Mouse (Mus musculus) neural tube, embryonic 13.5 days (tissue): ENCODE results near the gene Efhc1. TPM values are rescaled to one million over a fixed set of nuclear protein-coding genes. Genes with fewer than 3 reads are reported as not detected.

Experiments
- ATAC-seq: fragments of 200-750 bp; cut with Nextera tagmentation; 2 replicates; pipeline ENCODE4 v1.8.0; 2017; ENCODE audit warnings: low read depth, mild to moderate bottlenecking, moderate TSS enrichment, moderate library complexity
- H3K27ac ChIP-seq: fragments of 300-500 bp; sonication (generic); replicated peaks from 2 replicates; pipeline ENCODE4 v1.5.1; 2015; ENCODE audit warnings: moderate library complexity, mild to moderate bottlenecking, inconsistent platforms
- H3K27me3 ChIP-seq: fragments of 300-500 bp; sonication (generic); 2 replicates; pipeline ENCODE4 v1.6.1; 2015; ENCODE audit warnings: mild to moderate bottlenecking, inconsistent platforms
- H3K36me3 ChIP-seq: fragments of 300-500 bp; sonication (generic); 2 replicates; pipeline ENCODE4 v1.6.1; 2015; ENCODE audit warnings: mild to moderate bottlenecking, inconsistent platforms
- H3K4me1 ChIP-seq: fragments of 300-500 bp; sonication (generic); replicated peaks from 2 replicates; pipeline ENCODE4 v1.6.1; 2015; ENCODE audit warnings: inconsistent platforms
- H3K4me2 ChIP-seq: fragments of 300-500 bp; sonication (generic); 2 replicates; pipeline ENCODE4 v1.6.1; 2015; ENCODE audit warnings: inconsistent platforms, mild to moderate bottlenecking, moderate library complexity
- H3K4me3 ChIP-seq: fragments of 300-500 bp; sonication (generic); 2 replicates; pipeline ENCODE4 v1.5.1; 2015; ENCODE audit warnings: mild to moderate bottlenecking, inconsistent platforms
- H3K9ac ChIP-seq: fragments of 300-500 bp; sonication (generic); 2 replicates; pipeline ENCODE4 v1.6.1; 2015; ENCODE audit warnings: moderate library complexity, mild to moderate bottlenecking, inconsistent platforms
- H3K9me3 ChIP-seq: fragments of 300-500 bp; sonication (generic); 2 replicates; pipeline ENCODE4 v1.6.1; 2016; ENCODE audit warnings: inconsistent platforms
- WGBS: fragments of 180-500 bp; shearing (Covaris S2); methylation state at CpG from one replicate; pipeline ENCODE4 v1.1.7; 2015; 5-methylcytosine and 5-hydroxymethylcytosine counted together
- polyA plus RNA-seq: library from polyadenylated mRNA; unstranded; fragments of >200 nt; fragmentation: Nextera tagmentation; extraction: Ambion mirVana; gene quantifications from 2 replicates; pipeline ENCODE4 v1.2.1, GENCODE M21; 2015

The Efhc1 gene
- polyA plus RNA-seq, 1 experiment from 2014 or later, result 2.0 TPM

- Histone ChIP-seq H3K27me3 (no peaks in the 10 kb centered on the region), H3K4me1 (no peaks in the 10 kb centered on the region), H3K4me3 (no peak overlapping the region), H3K4me2 (no peak overlapping the region), H3K9me3 (no peaks in the 10 kb centered on the region), H3K27ac (no peak overlapping the region), H3K9ac (no peak overlapping the region), H3K36me3 (no peaks in the 10 kb centered on the region)
- ATAC-seq, result no peak
- WGBS, result 89% methylated on average over 2 of the region's 2 CpGs
Measured at GRCm38 (mm10) chr1:20969642-20970041, 18.2 kb downstream of the Efhc1 start.

- Histone ChIP-seq H3K27me3 (no peaks in the 10 kb centered on the region), H3K9ac (no peak overlapping the region), H3K4me3 (no peak overlapping the region), H3K9me3 (no peaks in the 10 kb centered on the region), H3K36me3 (no peaks in the 10 kb centered on the region), H3K27ac (no peak overlapping the region), H3K4me2 (no peak overlapping the region), H3K4me1 (no peaks in the 10 kb centered on the region)
- WGBS, result 91% methylated on average over 6 of the region's 6 CpGs
- ATAC-seq, result no peak
Measured at GRCm38 (mm10) chr1:20973389-20973788, 22.0 kb downstream of the Efhc1 start.

GRCm38 (mm10) chr1:20974341-20975135 lies 23.1 kb downstream of the Efhc1 start:
- Histone ChIP-seq H3K4me2 (no peak overlapping the region), H3K27ac (no peak overlapping the region), H3K9me3 (no peaks in the 10 kb centered on the region), H3K27me3 (no peaks in the 10 kb centered on the region), H3K4me1 (no peaks in the 10 kb centered on the region), H3K9ac (no peak overlapping the region), H3K36me3 (no peaks in the 10 kb centered on the region), H3K4me3 (no peak overlapping the region)
- WGBS, result 75% methylated on average over 9 of the region's 9 CpGs
- no peak for ATAC-seq

GRCm38 (mm10) chr1:20980553-20980952 lies 29.1 kb downstream of the Efhc1 start:
- no peaks in the 10 kb centered on the region for H3K9me3 ChIP-seq
- 63% methylated on average over 1 of the region's 1 CpGs for WGBS
- H3K27me3 ChIP-seq, result no peaks in the 10 kb centered on the region
- ATAC-seq, result no peak
- H3K4me1 ChIP-seq, result no peaks in the 10 kb centered on the region
- H3K36me3 ChIP-seq, result no peaks in the 10 kb centered on the region
- no peak overlapping the region for H3K4me3 ChIP-seq
- no peak overlapping the region for H3K27ac ChIP-seq
- no peak overlapping the region for H3K9ac ChIP-seq
- no peak overlapping the region for H3K4me2 ChIP-seq

- Histone ChIP-seq H3K9ac (no peak overlapping the region), H3K27ac (no peak overlapping the region), H3K4me2 (no peak overlapping the region), H3K27me3 (no peaks in the 10 kb centered on the region), H3K4me1 (0 out of 2 replicates have a peak, but pooled peaks cover 5% of the 10 kb centered on the region), H3K9me3 (no peaks in the 10 kb centered on the region), H3K36me3 (no peaks in the 10 kb centered on the region), H3K4me3 (no peak overlapping the region)
- no peak for ATAC-seq
- 90% methylated on average over 6 of the region's 6 CpGs for WGBS
Measured at GRCm38 (mm10) chr1:20981764-20982163, 30.3 kb downstream of the Efhc1 start.

- Histone ChIP-seq H3K4me2 (no peak overlapping the region), H3K27me3 (no peaks in the 10 kb centered on the region), H3K4me3 (no peak overlapping the region), H3K27ac (no peak overlapping the region), H3K9ac (no peak overlapping the region), H3K9me3 (no peaks in the 10 kb centered on the region), H3K36me3 (no peaks in the 10 kb centered on the region), H3K4me1 (0 out of 2 replicates have a peak, but pooled peaks cover 5% of the 10 kb centered on the region)
- 82% methylated on average over 2 of the region's 2 CpGs for WGBS
- ATAC-seq, result no peak
Measured at GRCm38 (mm10) chr1:20984103-20984502, 32.7 kb downstream of the Efhc1 start.

GRCm38 (mm10) chr1:20984582-20984981 lies 33.2 kb downstream of the Efhc1 start:
- Histone ChIP-seq H3K27me3 (no peaks in the 10 kb centered on the region), H3K4me2 (no peak overlapping the region), H3K9me3 (no peaks in the 10 kb centered on the region), H3K4me3 (no peak overlapping the region), H3K27ac (no peak overlapping the region), H3K4me1 (0 out of 2 replicates have a peak, but pooled peaks cover 5% of the 10 kb centered on the region), H3K9ac (no peak overlapping the region), H3K36me3 (no peaks in the 10 kb centered on the region)
- WGBS, result 44% methylated on average over 4 of the region's 4 CpGs
- no peak for ATAC-seq

- no peak for ATAC-seq
- no peaks in the 10 kb centered on the region for H3K9me3 ChIP-seq
- WGBS, result 56% methylated on average over 10 of the region's 10 CpGs
- no peak overlapping the region for H3K4me3 ChIP-seq
- no peak overlapping the region for H3K4me2 ChIP-seq
- H3K9ac ChIP-seq, result no peak overlapping the region
- no peaks in the 10 kb centered on the region for H3K27me3 ChIP-seq
- no peak overlapping the region for H3K27ac ChIP-seq
- H3K36me3 ChIP-seq, result no peaks in the 10 kb centered on the region
- H3K4me1 ChIP-seq, result 0 out of 2 replicates have a peak, but pooled peaks cover 5% of the 10 kb centered on the region
Measured at GRCm38 (mm10) chr1:20986378-20987056, 35.1 kb downstream of the Efhc1 start.

- Histone ChIP-seq H3K36me3 (no peaks in the 10 kb centered on the region), H3K27me3 (no peaks in the 10 kb centered on the region), H3K27ac (no peak overlapping the region), H3K9ac (no peak overlapping the region), H3K9me3 (no peaks in the 10 kb centered on the region), H3K4me1 (0 out of 2 replicates have a peak, but pooled peaks cover 5% of the 10 kb centered on the region), H3K4me2 (no peak overlapping the region), H3K4me3 (no peak overlapping the region)
- no peak for ATAC-seq
- WGBS, result 90% methylated on average over 11 of the region's 11 CpGs
Measured at GRCm38 (mm10) chr1:20989461-20990083, 38.1 kb downstream of the Efhc1 start.

GRCm38 (mm10) chr1:20993690-20994089 lies 42.3 kb downstream of the Efhc1 start:
- Histone ChIP-seq H3K4me1 (peaks cover 8% of the 10 kb centered on the region; the same call in 1 of the 2 replicates), H3K27ac (no peak overlapping the region), H3K4me3 (no peak overlapping the region), H3K36me3 (no peaks in the 10 kb centered on the region), H3K27me3 (no peaks in the 10 kb centered on the region), H3K4me2 (no peak overlapping the region), H3K9ac (no peak overlapping the region), H3K9me3 (no peaks in the 10 kb centered on the region)
- no peak for ATAC-seq
- WGBS, result 86% methylated on average over 3 of the region's 3 CpGs

- Histone ChIP-seq H3K4me3 (no peak overlapping the region), H3K36me3 (no peaks in the 10 kb centered on the region), H3K27ac (no peak overlapping the region), H3K9me3 (no peaks in the 10 kb centered on the region), H3K4me1 (peaks cover 8% of the 10 kb centered on the region; the same call in 1 of the 2 replicates), H3K4me2 (no peak overlapping the region), H3K9ac (no peak overlapping the region), H3K27me3 (no peaks in the 10 kb centered on the region)
- ATAC-seq, result no peak
- 87% methylated on average over 5 of the region's 5 CpGs for WGBS
Measured at GRCm38 (mm10) chr1:20994338-20994737, 42.9 kb downstream of the Efhc1 start.

GRCm38 (mm10) chr1:20995331-20995986 lies 44.0 kb downstream of the Efhc1 start:
- Histone ChIP-seq H3K4me2 (no peak overlapping the region), H3K27ac (0 out of 2 replicates have a peak overlapping the region, but pooled peaks have one; percentile 23), H3K36me3 (no peaks in the 10 kb centered on the region), H3K4me3 (no peak overlapping the region), H3K9ac (no peak overlapping the region), H3K9me3 (no peaks in the 10 kb centered on the region), H3K4me1 (peaks cover 8% of the 10 kb centered on the region; the same call in 1 of the 2 replicates), H3K27me3 (no peaks in the 10 kb centered on the region)
- 67% methylated on average over 7 of the region's 7 CpGs for WGBS
- no peak for ATAC-seq
